Mouse (Mus musculus) layer of hippocampus, adult 8-10 months (tissue): Measurements from ENCODE around the gene Proca1. TPM values are rescaled to one million over a fixed set of nuclear protein-coding genes. Genes with fewer than 3 reads are reported as not detected.

Source experiments
- DNase-seq, 2 experiments: peaks; one replicate each; pipeline ENCODE4 v3.0.0; 2022; ENCODE audit warnings: low spot score in 2 of 2
- total RNA-seq, 4 experiments: library from RNA; stranded (reverse); gene quantifications; 2 replicates each; pipeline ENCODE4 v1.2.4; 2022

The Proca1 gene
- total RNA-seq, 4 experiments from 2014 or later, result 3.9 to 5.9 (median 4.9) TPM

- no peak for DNase-seq
These were observed 27.5 kb upstream of the Proca1 start for GRCm38 (mm10) chr11:78165761-78166109.

- no peak for DNase-seq
These were observed 27.0 kb upstream of the Proca1 start for GRCm38 (mm10) chr11:78166161-78166560.

GRCm38 (mm10) chr11:78166640-78167039 is 26.6 kb upstream of the Proca1 start:
- no peak for DNase-seq

- no peak for DNase-seq
These were observed 25.8 kb upstream of the Proca1 start for GRCm38 (mm10) chr11:78167257-78167959.

GRCm38 (mm10) chr11:78168541-78169468 is 24.4 kb upstream of the Proca1 start:
- DNase-seq, result no peak

- no peak for DNase-seq
These were observed 22.9 kb upstream of the Proca1 start for GRCm38 (mm10) chr11:78170306-78170705.

GRCm38 (mm10) chr11:78171328-78171727 is 21.9 kb upstream of the Proca1 start:
- DNase-seq, result no peak

GRCm38 (mm10) chr11:78172034-78172747 is 21.0 kb upstream of the Proca1 start:
- no peak for DNase-seq

GRCm38 (mm10) chr11:78172748-78173383 is 20.3 kb upstream of the Proca1 start:
- DNase-seq, result no peak

- DNase-seq, result no peak
These were observed 18.7 kb upstream of the Proca1 start for GRCm38 (mm10) chr11:78174506-78174905.

GRCm38 (mm10) chr11:78175771-78176401 is 17.3 kb upstream of the Proca1 start:
- DNase-seq, result no peak

GRCm38 (mm10) chr11:78176402-78176862 is 16.8 kb upstream of the Proca1 start, which contains the start of the genes Nek8 and Tlcd1:
TSS of gene Nek8 (minus strand) at chr11:78176675.
TSS of gene Tlcd1 (plus strand) at chr11:78176711.
- peak in 1 of 2 experiments; percentile 72 for DNase-seq

GRCm38 (mm10) chr11:78176905-78177331 is 16.3 kb upstream of the Proca1 start:
- no peak for DNase-seq

GRCm38 (mm10) chr11:78177437-78177836 is 15.8 kb upstream of the Proca1 start:
- DNase-seq, result no peak

GRCm38 (mm10) chr11:78177903-78178858 is 15.0 kb upstream of the Proca1 start:
- peak; percentile 91 to 94 for DNase-seq

- peak in 1 of 2 experiments; percentile 53 for DNase-seq
These were observed 14.2 kb upstream of the Proca1 start for GRCm38 (mm10) chr11:78178859-78179437.

- DNase-seq, result no peak
These were observed 13.7 kb upstream of the Proca1 start for GRCm38 (mm10) chr11:78179438-78179999.

GRCm38 (mm10) chr11:78180081-78180761 is 13.0 kb upstream of the Proca1 start:
- DNase-seq, result no peak
